Mouse (Mus musculus): ENCODE data around the gene Ifna13. TPM values are rescaled to one million over a fixed set of nuclear protein-coding genes. Genes with fewer than 3 reads are reported as not detected.

The Ifna13 gene
- polyA plus RNA-seq, 1 experiment from 2014 or later, result not detected

DNA sequence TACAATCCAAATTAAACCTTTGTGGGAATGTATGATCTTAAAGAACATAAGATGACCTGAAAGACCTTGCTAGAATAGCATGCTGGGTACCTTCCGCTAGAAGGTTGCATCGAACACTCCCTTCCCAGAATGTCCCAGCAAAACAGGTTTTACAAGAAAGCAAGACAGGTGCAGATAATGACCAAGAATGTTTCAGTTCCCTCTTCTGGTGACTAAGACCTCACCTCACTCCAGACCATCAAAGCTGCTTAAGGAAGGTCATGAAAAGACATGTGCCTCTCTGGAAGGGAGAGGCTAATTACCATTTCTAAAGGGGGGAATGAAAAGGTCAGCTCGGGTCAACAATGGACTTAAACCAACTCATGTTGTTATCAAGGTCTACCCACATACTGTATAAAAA lies 9.4 kb upstream of the Ifna13 start:
- Histone ChIP-seq H3K27me3 (ENCODE audit: control insufficient read depth, insufficient read depth, low read length) (no peaks in the 10 kb centered on the region), H3K9ac (ENCODE audit: low read depth, low read length) (no peak overlapping the region), H3K4me3 (ENCODE audit: low read length) (no peak overlapping the region), H3K27ac (ENCODE audit: low read depth, low read length) (no peak overlapping the region), H3K36me3 (ENCODE audit: control insufficient read depth, insufficient read depth, low read length) (no peaks in the 10 kb centered on the region), H3K9me3 (ENCODE audit: control insufficient read depth, low read length) (no peaks in the 10 kb centered on the region), H3K4me1 (ENCODE audit: control insufficient read depth, insufficient read depth, low read length) (no peaks in the 10 kb centered on the region), H3K4me2 (replicated peaks; ENCODE audit: low read depth, low read length) (no peak overlapping the region)
- WGBS, result 74% methylated on average over 3 of the region's 3 CpGs
- no peak for ATAC-seq (ENCODE audit: low FRiP score, low TSS enrichment)

DNA sequence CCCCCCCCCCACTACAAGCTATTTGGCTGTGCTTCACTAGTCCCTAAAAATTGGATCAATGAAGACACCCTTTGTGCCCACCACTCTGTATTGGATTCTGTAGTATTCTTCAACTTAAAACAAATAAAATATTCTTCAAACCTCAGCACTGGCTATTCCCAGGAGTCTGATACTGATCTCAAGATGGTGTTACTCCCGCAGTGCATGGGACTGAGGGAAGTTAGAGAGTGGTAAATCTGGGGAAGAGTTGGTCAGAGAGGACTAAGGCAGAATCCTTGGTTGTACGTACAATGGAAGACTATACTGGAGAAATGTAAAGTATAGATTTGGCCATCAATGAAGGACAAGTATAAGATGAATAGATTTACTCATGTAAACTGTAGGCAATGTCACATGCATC lies 1.7 kb downstream of the Ifna13 start:
- Histone ChIP-seq H3K4me3 (ENCODE audit: low read length) (no peak overlapping the region), H3K36me3 (ENCODE audit: control insufficient read depth, insufficient read depth, low read length) (no peaks in the 10 kb centered on the region), H3K9me3 (ENCODE audit: control insufficient read depth, low read length) (no peaks in the 10 kb centered on the region), H3K4me1 (ENCODE audit: control insufficient read depth, insufficient read depth, low read length) (no peaks in the 10 kb centered on the region), H3K27ac (ENCODE audit: low read depth, low read length) (no peak overlapping the region), H3K9ac (ENCODE audit: low read depth, low read length) (no peak overlapping the region), H3K4me2 (replicated peaks; ENCODE audit: low read depth, low read length) (no peak overlapping the region), H3K27me3 (ENCODE audit: control insufficient read depth, insufficient read depth, low read length) (no peaks in the 10 kb centered on the region)
- ATAC-seq (ENCODE audit: low FRiP score, low TSS enrichment), result no peak
- 25% methylated on average over 2 of the region's 2 CpGs for WGBS

DNA sequence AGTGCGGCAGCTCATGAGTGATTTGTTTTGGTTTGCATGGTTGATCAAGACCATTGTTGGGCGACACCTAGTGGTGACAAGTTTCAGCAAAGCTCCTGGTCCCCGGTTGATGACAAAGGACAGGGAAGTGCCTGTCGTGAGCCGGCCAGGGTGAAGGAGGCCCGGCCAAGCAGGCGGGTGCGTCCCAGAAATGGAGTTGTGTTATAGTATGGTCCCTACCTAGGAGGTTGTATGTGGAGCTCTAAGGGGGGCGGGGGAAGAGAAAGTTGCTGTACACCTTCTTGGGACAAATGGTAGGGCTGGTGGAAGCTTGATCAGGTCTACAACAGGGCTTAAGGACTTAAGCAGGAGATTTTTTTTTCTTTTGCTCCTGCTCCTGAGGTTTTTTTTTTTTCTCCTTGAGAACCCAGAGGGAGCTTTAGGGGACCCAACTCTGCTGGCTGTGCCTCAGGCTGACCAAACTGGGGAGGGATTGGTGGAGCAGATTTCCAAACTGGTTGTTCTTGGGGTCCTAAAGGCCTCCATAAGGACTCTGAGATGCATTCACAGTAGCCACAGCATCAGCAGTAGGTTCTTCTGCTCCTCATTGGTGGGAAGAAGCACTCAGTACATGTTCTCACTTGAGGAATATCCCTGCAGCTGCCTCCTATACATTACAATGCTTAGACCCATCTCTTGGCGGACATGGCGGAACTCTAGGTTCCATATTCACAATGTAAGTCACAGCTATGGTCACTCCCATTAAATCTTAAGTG lies 3.0 kb downstream of the Ifna13 start:
- WGBS, result 12% methylated on average over 11 of the region's 11 CpGs
- ATAC-seq (ENCODE audit: low FRiP score, low TSS enrichment), result peak; percentile 92
- Histone ChIP-seq H3K4me1 (ENCODE audit: control insufficient read depth, insufficient read depth, low read length) (no peaks in the 10 kb centered on the region), H3K4me2 (replicated peaks; ENCODE audit: low read depth, low read length) (peak overlapping the region; percentile 33), H3K9me3 (ENCODE audit: control insufficient read depth, low read length) (no peaks in the 10 kb centered on the region), H3K27ac (ENCODE audit: low read depth, low read length) (no peak overlapping the region), H3K4me3 (ENCODE audit: low read length) (peak overlapping the region; percentile 26; the same call in 1 of the 2 replicates), H3K9ac (ENCODE audit: low read depth, low read length) (peak overlapping the region; percentile 42; the same call in 1 of the 2 replicates), H3K27me3 (ENCODE audit: control insufficient read depth, insufficient read depth, low read length) (no peaks in the 10 kb centered on the region), H3K36me3 (ENCODE audit: control insufficient read depth, insufficient read depth, low read length) (no peaks in the 10 kb centered on the region)

DNA sequence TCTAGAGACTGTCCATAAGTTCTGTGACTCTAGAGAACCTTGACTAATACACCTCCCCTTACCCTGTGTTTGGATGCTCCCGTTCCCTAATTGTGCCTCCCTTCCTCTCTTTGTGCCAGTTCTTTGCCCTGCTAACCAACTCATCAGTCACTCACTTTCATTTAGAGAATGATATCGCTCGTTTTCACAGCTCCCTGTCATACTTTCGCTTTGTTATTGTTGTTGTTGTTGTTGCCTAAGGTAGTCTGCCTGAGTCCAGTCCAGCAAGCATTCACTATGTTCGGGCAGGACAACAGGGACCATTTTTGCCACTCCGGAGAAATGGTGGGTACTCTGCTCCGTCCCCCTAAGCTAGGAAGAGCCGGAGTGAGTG lies 3.6 kb downstream of the Ifna13 start:
- ATAC-seq (ENCODE audit: low FRiP score, low TSS enrichment), result no peak
- no peak overlapping the region for H3K27ac ChIP-seq (ENCODE audit: low read depth, low read length)
- no peaks in the 10 kb centered on the region for H3K27me3 ChIP-seq (ENCODE audit: control insufficient read depth, insufficient read depth, low read length)
- H3K9me3 ChIP-seq (ENCODE audit: control insufficient read depth, low read length), result no peaks in the 10 kb centered on the region
- peak overlapping the region; percentile 33 for H3K4me2 ChIP-seq (replicated peaks; ENCODE audit: low read depth, low read length)
- peak overlapping the region; percentile 42; the same call in 1 of the 2 replicates for H3K9ac ChIP-seq (ENCODE audit: low read depth, low read length)
- 63% methylated on average over 8 of the region's 8 CpGs for WGBS
- H3K4me3 ChIP-seq (ENCODE audit: low read length), result peak overlapping the region; percentile 26; the same call in 1 of the 2 replicates
- no peaks in the 10 kb centered on the region for H3K4me1 ChIP-seq (ENCODE audit: control insufficient read depth, insufficient read depth, low read length)
- no peaks in the 10 kb centered on the region for H3K36me3 ChIP-seq (ENCODE audit: control insufficient read depth, insufficient read depth, low read length)

DNA sequence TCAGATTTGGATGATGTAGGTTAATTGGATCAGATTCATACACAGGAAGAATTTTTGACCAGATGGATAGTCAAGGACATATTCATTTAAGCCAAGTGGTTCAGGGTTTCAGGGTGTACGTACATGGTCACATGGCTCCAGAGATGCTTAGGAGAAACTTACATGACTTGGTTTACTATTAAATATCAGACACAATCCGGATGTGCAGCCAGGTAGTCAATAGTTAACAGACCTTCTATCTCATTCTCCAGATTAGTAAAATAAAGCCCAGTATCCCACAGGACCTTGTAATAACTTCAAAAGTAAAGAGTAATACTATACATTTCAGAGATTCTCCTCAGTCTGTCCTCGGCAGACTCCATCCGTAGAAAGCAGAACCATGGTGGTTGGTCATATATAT lies 9.9 kb downstream of the Ifna13 start, which contains the start of gene C87499:
TSS of gene C87499 (minus strand) at position 101 of the 400 bp plus-strand sequence.
- Histone ChIP-seq H3K9me3 (ENCODE audit: control insufficient read depth, low read length) (no peaks in the 10 kb centered on the region), H3K4me2 (replicated peaks; ENCODE audit: low read depth, low read length) (no peak within 1 kb of the TSS), H3K4me1 (ENCODE audit: control insufficient read depth, insufficient read depth, low read length) (no peaks in the 10 kb centered on the region), H3K4me3 (ENCODE audit: low read length) (no peak within 1 kb of the TSS), H3K27ac (ENCODE audit: low read depth, low read length) (no peak within 1 kb of the TSS), H3K9ac (ENCODE audit: low read depth, low read length) (no peak within 1 kb of the TSS), H3K27me3 (ENCODE audit: control insufficient read depth, insufficient read depth, low read length) (no peaks in the 10 kb centered on the region), H3K36me3 (ENCODE audit: control insufficient read depth, insufficient read depth, low read length) (no peaks in the 10 kb centered on the region)
- 86% methylated on average over 4 of the region's 4 CpGs for WGBS
- no peak for ATAC-seq (ENCODE audit: low FRiP score, low TSS enrichment)

DNA sequence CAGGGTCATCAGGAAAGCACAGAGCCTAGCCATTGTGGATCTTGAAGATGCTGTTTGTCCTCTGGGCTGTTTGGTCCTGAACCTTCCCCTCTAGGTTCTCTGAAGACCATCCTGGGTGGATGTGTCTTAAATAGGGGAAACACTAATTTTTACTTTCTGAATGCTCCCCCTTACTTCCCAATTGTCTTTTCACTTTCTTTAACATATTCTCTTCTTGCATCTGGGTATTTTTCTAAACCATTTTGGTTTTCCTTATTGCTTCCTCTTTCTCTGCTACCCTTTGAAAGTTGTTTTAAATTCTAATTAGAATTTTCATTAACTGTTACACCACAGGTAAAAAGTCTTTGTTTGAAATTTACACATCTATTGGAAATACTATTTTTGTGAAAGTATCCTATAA lies 41.0 kb downstream of the Ifna13 start, which contains the start of gene Ifna12:
TSS of gene Ifna12 (minus strand) at position 101 of the 400 bp plus-strand sequence.
- no peaks in the 10 kb centered on the region for H3K27me3 ChIP-seq (ENCODE audit: control insufficient read depth, insufficient read depth, low read length)
- H3K27ac ChIP-seq (ENCODE audit: low read depth, low read length), result no peak within 1 kb of the TSS
- no peak within 1 kb of the TSS for H3K4me2 ChIP-seq (replicated peaks; ENCODE audit: low read depth, low read length)
- no peaks in the 10 kb centered on the region for H3K36me3 ChIP-seq (ENCODE audit: control insufficient read depth, insufficient read depth, low read length)
- H3K9ac ChIP-seq (ENCODE audit: low read depth, low read length), result no peak within 1 kb of the TSS
- H3K4me1 ChIP-seq (ENCODE audit: control insufficient read depth, insufficient read depth, low read length), result no peaks in the 10 kb centered on the region
- no peak within 1 kb of the TSS for H3K4me3 ChIP-seq (ENCODE audit: low read length)
- ATAC-seq (ENCODE audit: low FRiP score, low TSS enrichment), result no peak
- H3K9me3 ChIP-seq (ENCODE audit: control insufficient read depth, low read length), result no peaks in the 10 kb centered on the region

Other genes with a start within 250 kb of the Ifna13 start
- 20.8 and 20.9 TPM in 2 replicates for gene Hacd4, start 205.5 kb downstream of the Ifna13 start, polyA plus RNA-seq (2014; fragmentation: Nextera tagmentation; extraction: Ambion mirVana)
- not detected in 2 replicates for gene Ifnb1, start 121.7 kb downstream of the Ifna13 start, polyA plus RNA-seq (2014; fragmentation: Nextera tagmentation; extraction: Ambion mirVana)
- not detected in 2 replicates for gene Ifna15, start 86.2 kb downstream of the Ifna13 start, polyA plus RNA-seq (2014; fragmentation: Nextera tagmentation; extraction: Ambion mirVana)
- gene Ifna14, start 72.7 kb downstream of the Ifna13 start, polyA plus RNA-seq (2014; fragmentation: Nextera tagmentation; extraction: Ambion mirVana), result not detected in 2 replicates
- gene Ifna9, start 52.1 kb downstream of the Ifna13 start, polyA plus RNA-seq (2014; fragmentation: Nextera tagmentation; extraction: Ambion mirVana), result not detected in 2 replicates
- not detected in 2 replicates for gene Ifna12, start 41.1 kb downstream of the Ifna13 start, polyA plus RNA-seq (2014; fragmentation: Nextera tagmentation; extraction: Ambion mirVana)
- not detected in 2 replicates for gene C87499, start 10.0 kb downstream of the Ifna13 start, polyA plus RNA-seq (2014; fragmentation: Nextera tagmentation; extraction: Ambion mirVana)
- not detected in 2 replicates for gene Ifna16, start 32.5 kb upstream of the Ifna13 start, polyA plus RNA-seq (2014; fragmentation: Nextera tagmentation; extraction: Ambion mirVana)
- gene Ifna2, start 39.5 kb upstream of the Ifna13 start, polyA plus RNA-seq (2014; fragmentation: Nextera tagmentation; extraction: Ambion mirVana), result not detected in 2 replicates
- gene Ifnab, start 46.9 kb upstream of the Ifna13 start, polyA plus RNA-seq (2014; fragmentation: Nextera tagmentation; extraction: Ambion mirVana), result not detected in 2 replicates
- gene Gm26566, start 77.3 kb upstream of the Ifna13 start, polyA plus RNA-seq (2014; fragmentation: Nextera tagmentation; extraction: Ambion mirVana), result 0.31 and 0.81 TPM in 2 replicates
- 86.2 and 120 TPM in 2 replicates for gene Klhl9, start 78.0 kb upstream of the Ifna13 start, polyA plus RNA-seq (2014; fragmentation: Nextera tagmentation; extraction: Ambion mirVana)
- gene Gm13271, start 110.4 kb upstream of the Ifna13 start, polyA plus RNA-seq (2014; fragmentation: Nextera tagmentation; extraction: Ambion mirVana), result not detected in 2 replicates
- 0.30 and 0.47 TPM in 2 replicates for gene Gm13283, start 115.7 kb upstream of the Ifna13 start, polyA plus RNA-seq (2014; fragmentation: Nextera tagmentation; extraction: Ambion mirVana)
- 0.51 and 0.92 TPM in 2 replicates for gene Gm13290, start 129.4 kb upstream of the Ifna13 start, polyA plus RNA-seq (2014; fragmentation: Nextera tagmentation; extraction: Ambion mirVana)
- not detected in 2 replicates for gene Gm13289, start 132.5 kb upstream of the Ifna13 start, polyA plus RNA-seq (2014; fragmentation: Nextera tagmentation; extraction: Ambion mirVana)
- gene Gm13272, start 135.4 kb upstream of the Ifna13 start, polyA plus RNA-seq (2014; fragmentation: Nextera tagmentation; extraction: Ambion mirVana), result not detected in 2 replicates
- gene Ifnz, start 137.7 kb upstream of the Ifna13 start, polyA plus RNA-seq (2014; fragmentation: Nextera tagmentation; extraction: Ambion mirVana), result 0.19 TPM in 1 of 2 replicates, not detected in the other
- gene Gm13276, start 141.2 kb upstream of the Ifna13 start, polyA plus RNA-seq (2014; fragmentation: Nextera tagmentation; extraction: Ambion mirVana), result not detected in 2 replicates
- gene Gm13277, start 144.2 kb upstream of the Ifna13 start, polyA plus RNA-seq (2014; fragmentation: Nextera tagmentation; extraction: Ambion mirVana), result not detected in 2 replicates
- gene Gm13278, start 147.1 kb upstream of the Ifna13 start, polyA plus RNA-seq (2014; fragmentation: Nextera tagmentation; extraction: Ambion mirVana), result not detected in 2 replicates
- not detected in 2 replicates for gene Gm13275, start 150.0 kb upstream of the Ifna13 start, polyA plus RNA-seq (2014; fragmentation: Nextera tagmentation; extraction: Ambion mirVana)
- gene Gm13279, start 152.9 kb upstream of the Ifna13 start, polyA plus RNA-seq (2014; fragmentation: Nextera tagmentation; extraction: Ambion mirVana), result not detected in 2 replicates
- gene Gm13285, start 155.2 kb upstream of the Ifna13 start, polyA plus RNA-seq (2014; fragmentation: Nextera tagmentation; extraction: Ambion mirVana), result 0.19 and 0.69 TPM in 2 replicates
- not detected in 2 replicates for gene Gm13287, start 158.8 kb upstream of the Ifna13 start, polyA plus RNA-seq (2014; fragmentation: Nextera tagmentation; extraction: Ambion mirVana)
- gene Gm13288, start 161.1 kb upstream of the Ifna13 start, polyA plus RNA-seq (2014; fragmentation: Nextera tagmentation; extraction: Ambion mirVana), result not detected in 2 replicates
- not detected in 2 replicates for gene Ifna7, start 171.8 kb upstream of the Ifna13 start, polyA plus RNA-seq (2014; fragmentation: Nextera tagmentation; extraction: Ambion mirVana)
- gene Ifna11, start 175.5 kb upstream of the Ifna13 start, polyA plus RNA-seq (2014; fragmentation: Nextera tagmentation; extraction: Ambion mirVana), result not detected in 2 replicates
- gene Ifna6, start 183.0 kb upstream of the Ifna13 start, polyA plus RNA-seq (2014; fragmentation: Nextera tagmentation; extraction: Ambion mirVana), result not detected in 2 replicates
- not detected in 2 replicates for gene Ifna5, start 191.1 kb upstream of the Ifna13 start, polyA plus RNA-seq (2014; fragmentation: Nextera tagmentation; extraction: Ambion mirVana)
- not detected in 2 replicates for gene Ifna4, start 197.4 kb upstream of the Ifna13 start, polyA plus RNA-seq (2014; fragmentation: Nextera tagmentation; extraction: Ambion mirVana)
- not detected in 2 replicates for gene Ifna1, start 205.6 kb upstream of the Ifna13 start, polyA plus RNA-seq (2014; fragmentation: Nextera tagmentation; extraction: Ambion mirVana)
- not detected in 2 replicates for gene Ifne, start 235.7 kb upstream of the Ifna13 start, polyA plus RNA-seq (2014; fragmentation: Nextera tagmentation; extraction: Ambion mirVana)

Measured in kidney, embryonic 14.5 days (tissue).